Mouse (Mus musculus): ENCODE data around the gene Ffar4.

The Ffar4 gene

DNA sequence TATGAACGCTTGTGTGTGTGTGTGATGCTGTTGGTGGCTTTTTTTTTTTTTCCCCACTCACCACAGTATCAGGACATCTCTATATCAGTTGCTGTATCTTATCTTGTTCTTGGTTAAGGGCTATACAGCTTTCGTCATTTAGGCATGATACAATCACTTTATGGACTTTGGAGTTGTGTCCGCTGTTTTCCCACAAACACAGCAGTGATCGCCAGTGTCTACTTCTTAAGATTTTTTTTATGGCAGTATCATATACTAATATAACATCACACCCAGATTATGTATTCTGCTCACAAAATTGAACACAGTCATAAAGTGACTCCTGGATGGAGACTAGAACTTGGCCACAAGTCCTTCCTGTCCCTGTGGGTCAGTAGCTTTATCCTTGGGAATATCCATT, 11.0 kb downstream of the Ffar4 start:
- no peak for DNase-seq (ENCODE audit: low spot score in 2 of 2)

DNA sequence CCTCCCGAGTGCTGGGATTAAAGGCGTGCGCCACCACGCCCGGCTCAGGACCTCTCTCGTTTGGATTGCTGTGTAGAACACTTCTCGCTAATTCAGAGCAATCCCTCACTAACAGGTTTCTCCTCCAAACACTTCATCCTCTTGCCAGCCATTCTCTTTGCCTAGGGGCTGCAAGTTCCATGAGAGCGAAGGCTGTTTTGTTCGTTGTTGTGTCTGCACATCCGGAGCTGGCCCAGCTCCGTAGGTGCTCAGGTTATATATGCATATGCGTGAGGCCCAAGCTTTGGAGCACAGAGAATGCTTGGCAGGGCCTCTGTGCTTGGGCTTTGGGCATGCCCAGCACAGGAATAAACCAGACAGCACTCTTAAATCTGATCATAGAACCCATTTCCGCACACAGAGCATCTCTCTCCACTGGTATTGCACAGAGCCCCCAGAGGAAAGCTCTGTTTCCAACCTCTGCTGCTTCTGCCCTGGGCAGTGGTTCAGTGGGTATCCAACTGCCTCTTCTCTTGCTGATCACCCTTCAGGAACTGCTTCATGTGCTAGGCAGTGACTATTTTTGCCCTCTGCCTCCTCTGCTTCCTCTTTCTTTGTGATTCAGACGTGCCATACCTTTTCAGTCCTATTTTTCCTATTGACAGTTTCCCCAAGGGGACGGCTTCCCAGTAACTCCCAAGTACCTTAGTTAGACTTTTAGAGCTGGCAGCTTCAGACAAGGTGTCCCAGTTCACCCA, 12.8 kb downstream of the Ffar4 start:
- no peak for DNase-seq (ENCODE audit: low spot score in 2 of 2)

DNA sequence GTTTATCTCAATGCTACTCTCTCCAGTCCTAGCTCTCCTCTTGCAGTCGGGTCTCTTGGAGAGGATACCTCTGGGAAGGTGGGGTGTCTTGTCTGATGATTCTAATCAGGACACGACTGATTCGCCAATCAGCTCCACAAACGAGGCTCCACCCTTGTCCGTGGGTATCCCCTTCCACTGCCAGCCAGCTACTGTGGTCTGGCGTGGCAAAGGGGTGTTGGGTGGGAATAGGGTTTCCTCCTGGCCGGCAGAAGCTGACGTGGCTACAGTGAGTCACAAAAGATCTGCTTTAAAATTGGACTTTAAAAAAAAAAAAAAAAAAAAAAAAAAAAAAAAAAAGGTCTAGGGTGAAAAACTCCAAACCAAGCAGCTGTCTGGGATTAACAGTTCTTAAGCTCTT, 14.2 kb downstream of the Ffar4 start:
- DNase-seq (ENCODE audit: low spot score in 2 of 2) = no peak

DNA sequence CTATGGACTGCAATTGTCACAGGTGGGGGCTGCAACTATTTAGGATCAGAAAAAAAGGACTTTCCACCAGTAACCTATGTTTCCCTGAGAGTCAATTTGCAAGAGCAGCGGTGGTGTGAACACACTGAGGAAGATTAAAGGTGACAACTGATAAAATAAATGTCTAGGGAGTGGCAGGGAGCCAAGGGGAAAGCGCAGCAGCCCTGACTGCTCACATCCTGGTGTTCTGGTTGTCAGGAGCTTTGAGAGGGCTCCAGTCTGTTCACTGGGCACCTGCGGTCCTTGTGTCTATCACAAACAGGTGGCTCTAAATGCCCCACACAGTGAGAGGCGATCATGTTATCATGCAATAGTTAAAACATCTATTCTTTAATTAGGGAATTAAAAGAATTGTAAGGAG, 15.7 kb downstream of the Ffar4 start:
- DNase-seq (ENCODE audit: low spot score in 2 of 2) = no peak

DNA sequence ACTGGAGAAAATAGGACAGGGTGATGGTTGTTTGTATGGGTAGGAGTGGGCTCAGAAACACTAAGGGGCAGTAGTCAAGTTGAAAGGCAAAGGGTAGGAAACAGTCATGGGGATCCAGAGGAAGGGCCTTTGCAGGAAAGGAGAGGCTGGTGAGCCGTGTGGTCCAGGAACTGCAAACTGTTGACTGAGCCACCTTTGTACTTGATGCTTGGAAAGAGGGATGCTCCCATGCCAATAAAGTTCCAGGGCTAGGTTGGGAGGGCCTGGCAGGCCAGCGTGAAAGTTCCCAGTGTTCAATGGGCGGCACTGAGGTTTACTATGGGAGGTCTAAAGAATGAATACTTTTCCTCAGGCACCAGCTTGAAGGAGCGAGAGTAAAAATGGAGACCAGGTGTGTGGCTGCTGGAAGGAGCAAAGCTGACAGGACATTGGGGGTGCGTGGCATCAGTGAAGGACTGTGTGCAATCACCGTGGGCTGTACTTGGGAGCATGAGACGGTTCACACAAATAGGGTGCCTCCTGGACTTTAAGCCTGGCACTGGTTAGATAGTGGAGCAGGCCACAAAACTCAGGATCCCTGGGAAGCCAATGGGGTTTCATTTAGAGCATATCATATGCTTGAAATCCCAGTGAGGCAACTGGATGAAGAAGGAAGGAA, 18.1 kb downstream of the Ffar4 start:
- no peak for DNase-seq (ENCODE audit: low spot score in 2 of 2)

DNA sequence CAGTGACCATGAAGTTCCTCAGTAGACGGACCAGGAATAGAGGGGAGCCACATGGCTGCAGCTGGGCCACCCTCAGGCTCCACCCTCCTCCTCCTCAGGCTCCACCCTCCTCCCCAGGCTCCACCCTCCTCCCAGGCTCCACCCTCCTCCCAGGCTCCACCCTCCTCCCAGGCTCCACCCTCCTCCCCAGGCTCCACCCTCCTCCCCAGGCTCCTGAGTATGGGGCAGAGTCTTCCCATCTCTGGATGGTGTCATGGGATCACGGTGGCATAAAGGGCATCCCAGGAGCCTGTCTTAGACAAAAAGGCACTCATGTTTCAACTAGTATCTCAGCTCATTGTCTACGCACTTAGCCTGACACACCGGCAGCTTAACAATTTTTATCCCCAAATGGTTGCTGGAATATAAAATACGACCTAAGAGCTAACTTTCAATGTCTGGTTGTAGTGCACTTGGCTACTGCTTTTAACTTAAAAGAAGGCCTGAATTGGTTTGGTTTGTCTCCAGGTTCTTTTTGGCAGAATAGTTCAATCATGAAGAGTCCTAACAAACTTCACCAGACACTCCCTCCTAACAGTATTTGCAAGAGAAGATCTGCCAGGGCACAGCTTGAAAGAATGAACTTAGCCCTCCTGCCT, 23.4 kb downstream of the Ffar4 start:
- no peak for DNase-seq (ENCODE audit: low spot score in 2 of 2)

DNA sequence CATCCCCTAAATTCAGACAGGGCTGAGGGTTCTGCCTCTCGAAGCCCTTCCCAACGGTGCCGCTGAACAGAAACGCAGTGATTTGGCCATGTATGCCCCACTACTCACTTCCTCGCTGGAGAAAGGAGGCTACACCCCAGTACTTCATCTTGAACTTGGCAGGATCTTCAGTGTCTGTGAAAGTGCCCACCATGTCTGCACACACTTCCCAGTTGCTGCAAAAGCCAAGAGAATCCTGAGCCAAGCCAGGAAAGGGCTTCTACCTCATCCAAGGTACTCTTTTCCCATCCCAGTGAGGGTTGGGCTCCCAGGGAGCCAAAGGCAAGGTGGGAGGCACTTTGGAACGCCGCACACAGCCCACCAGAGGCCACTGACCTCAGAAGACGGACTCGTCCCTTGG, 27.1 kb downstream of the Ffar4 start:
- DNase-seq (ENCODE audit: low spot score in 2 of 2) = no peak

DNA sequence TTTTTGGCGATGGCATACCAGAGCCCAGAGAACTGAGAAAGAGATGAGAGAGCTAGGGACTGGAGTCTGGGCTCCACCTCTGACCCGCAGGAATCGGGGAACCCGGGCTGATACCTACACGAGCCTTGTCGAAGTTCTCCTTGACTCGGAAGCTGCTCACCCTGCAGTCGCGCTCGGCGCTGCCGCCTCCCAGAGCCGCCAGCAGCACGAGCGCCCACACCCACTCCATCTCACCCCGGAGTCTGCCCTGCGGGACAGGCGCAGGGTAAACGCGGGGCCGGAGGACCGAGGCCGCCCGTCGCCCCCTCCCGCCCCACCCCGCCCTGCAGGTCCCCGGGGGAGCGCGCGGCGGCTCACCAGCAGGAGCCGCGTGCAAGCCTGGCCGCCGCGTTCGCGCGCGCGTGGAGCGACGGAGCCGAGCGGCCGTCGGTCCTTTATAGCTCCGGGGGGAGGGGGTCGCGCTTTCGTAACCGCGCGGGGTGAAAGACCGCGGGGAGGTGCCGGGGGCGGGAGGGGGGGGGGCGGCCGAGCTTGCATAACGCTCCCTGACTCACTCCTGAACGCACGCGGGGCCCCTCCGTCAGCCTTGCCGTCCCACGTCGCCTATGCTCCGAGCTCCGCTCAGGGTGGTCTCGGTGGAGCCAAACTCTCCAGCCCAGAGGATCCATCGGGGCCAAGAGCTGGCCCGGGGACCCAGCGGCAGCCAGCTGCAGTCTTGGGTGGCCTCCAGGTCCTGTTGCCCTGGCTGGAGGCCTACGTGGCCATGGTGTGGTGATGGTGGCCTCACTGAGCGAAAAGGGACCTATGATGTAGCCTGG, 27.7 kb downstream of the Ffar4 start:
- DNase-seq (ENCODE audit: low spot score in 2 of 2) = peak in 1 of 2 experiments; percentile 30

DNA sequence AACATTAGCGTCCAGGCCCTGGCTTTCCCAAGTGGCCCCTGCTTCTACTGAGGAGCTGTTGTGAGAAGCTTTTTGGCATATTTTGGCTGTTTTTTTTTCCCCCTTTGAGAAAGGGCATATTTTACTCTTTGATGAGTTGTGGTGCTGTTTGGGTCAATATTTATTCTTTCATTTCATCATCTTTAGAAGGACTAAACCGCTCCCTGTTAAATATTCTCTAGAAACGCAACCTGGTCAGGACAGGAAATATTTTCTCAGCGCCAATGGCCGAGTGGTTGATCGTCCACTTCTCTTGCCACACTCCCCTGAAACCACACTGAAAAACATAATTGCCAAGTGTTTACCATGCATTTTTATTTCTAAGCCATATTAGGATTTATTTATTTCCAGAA, 28.3 kb downstream of the Ffar4 start, which contains the start of gene Rbp4:
Rbp4 (minus strand) TSS at position 63 of the 392 bp plus-strand sequence.
- DNase-seq (ENCODE audit: low spot score in 2 of 2) = no peak

DNA sequence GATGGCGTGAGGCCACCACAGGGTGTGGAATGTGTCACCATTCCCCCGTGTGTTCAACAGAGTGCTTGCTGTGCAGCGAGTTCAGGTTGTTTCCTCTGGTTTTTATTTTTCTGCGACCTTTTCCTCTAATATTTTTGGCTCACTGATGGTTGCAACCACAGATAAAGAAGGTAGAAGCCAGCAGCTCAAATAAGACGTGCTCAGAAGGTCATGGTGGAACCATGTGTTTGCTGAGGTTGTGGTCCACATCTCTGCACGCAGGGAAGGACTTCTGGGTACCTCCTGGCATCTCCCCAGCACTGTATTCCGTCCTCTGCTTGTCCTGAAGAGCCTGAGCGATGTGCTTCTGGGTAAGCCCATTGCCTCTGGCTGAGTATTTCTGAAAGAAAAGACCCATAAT, 29.8 kb downstream of the Ffar4 start:
- DNase-seq (ENCODE audit: low spot score in 2 of 2) = no peak

DNA sequence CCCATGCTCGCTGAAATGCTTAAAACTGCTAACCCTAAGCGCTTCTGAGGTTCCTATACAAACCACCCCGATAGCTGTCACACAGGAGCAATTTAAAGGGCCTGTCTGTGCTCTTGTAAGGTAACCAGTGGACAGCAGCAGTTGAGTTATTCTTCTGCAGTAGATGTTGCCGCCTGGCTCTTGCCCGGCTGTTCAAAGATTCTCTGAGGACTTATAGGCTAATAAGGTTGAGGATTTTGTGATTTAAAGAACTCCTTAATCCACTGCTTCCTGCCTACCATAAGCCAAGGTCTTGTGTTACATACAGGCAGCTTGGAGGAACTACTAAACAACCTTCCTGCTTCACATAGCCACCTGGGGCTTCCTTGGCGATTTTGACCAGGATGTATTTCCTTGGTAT, 35.6 kb downstream of the Ffar4 start, which contains the start of gene Pde6c:
Pde6c (plus strand) TSS at position 301 of the 400 bp plus-strand sequence.
- no peak for DNase-seq (ENCODE audit: low spot score in 2 of 2)

DNA sequence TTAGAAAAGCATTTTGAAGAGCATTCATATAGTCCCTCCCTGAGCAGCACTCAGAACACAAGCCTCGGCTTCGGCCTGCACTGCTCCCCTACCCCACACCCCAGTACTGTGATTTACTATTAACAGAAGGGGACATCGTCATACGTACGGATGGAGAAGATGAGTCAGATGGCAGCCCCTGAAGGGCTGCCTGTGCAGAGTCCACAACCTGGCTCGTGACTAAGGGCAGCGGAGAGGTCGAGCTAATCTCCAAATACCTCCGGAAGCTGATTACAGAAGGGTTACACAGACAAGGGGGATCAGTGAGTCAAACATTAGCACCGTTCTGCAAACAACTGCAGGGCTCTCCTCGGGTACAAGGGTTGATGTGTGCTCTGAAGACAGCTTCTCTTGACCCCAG, 37.1 kb downstream of the Ffar4 start:
- no peak for DNase-seq (ENCODE audit: low spot score in 2 of 2)

DNA sequence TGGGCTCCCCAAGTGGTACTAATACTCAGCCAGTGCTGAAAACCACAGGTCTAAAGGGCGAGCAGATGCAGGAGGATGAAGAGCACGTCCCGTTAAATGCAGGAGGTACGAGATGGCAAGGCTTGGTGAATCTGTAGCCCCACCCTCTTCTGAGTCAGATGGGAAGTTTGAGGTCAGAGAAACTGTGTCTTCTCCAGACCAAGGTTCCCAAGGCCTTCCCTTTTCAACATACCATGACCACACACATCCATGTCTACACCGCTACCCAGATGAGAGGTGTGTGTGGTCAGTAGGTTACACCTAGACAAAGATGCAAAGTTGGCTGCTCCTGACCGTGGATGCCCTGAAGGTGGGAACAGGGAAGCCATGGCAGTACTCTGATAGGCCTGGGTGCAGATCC, 37.9 kb downstream of the Ffar4 start:
- no peak for DNase-seq (ENCODE audit: low spot score in 2 of 2)

DNA sequence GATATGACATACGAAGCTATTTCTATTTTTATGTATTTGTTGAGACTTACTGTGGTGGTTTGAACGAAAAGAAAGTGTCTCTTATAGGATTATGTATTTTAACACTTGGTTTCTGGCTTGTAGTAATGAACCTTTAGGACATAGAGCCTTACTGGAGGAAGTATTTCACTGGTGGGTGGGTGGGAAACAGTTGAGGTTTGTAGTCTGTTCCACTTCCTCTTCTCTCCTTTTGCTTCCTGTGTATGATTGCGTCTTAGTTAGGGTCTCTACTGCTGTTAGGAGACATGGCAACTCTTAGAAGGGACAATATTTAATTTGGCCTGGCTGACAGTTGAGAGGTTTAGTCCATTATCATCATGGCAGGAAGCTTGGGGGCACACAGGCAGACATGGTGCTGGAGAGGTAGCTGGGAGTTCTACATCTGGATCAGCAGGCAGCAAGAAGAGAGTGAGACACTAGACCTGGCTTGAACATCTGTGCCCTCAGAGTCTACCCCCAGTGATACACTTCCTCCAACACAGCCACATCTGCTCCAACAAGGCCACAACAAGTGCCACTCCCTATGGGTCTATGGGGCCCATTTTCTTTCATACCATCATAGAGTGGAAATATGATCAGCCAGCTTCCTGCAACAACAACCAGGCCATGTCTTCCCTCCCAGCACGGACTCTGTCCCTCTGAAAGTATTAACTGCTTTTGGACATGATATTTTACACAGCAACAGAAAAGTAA, 46.8 kb downstream of the Ffar4 start:
- no peak for DNase-seq (ENCODE audit: low spot score in 2 of 2)

DNA sequence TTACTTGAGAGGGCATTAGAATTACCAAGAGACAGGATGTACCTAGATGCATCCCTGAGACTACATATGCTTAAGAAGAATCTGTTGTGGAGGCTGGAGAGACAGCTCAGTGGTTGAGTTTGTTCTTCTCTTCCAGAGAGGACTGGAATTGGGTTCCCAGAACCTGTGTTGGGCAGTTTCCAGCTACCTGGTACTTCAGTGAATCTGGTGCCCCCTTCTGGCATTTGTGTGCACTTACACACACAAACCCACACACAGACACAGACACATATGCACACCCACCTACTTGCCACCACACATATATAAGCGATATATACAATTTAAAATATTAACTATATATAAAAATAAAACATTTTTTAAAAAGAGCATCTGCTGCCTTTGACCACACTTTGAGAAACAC, 59.4 kb downstream of the Ffar4 start:
- no peak for DNase-seq (ENCODE audit: low spot score in 2 of 2)

DNA sequence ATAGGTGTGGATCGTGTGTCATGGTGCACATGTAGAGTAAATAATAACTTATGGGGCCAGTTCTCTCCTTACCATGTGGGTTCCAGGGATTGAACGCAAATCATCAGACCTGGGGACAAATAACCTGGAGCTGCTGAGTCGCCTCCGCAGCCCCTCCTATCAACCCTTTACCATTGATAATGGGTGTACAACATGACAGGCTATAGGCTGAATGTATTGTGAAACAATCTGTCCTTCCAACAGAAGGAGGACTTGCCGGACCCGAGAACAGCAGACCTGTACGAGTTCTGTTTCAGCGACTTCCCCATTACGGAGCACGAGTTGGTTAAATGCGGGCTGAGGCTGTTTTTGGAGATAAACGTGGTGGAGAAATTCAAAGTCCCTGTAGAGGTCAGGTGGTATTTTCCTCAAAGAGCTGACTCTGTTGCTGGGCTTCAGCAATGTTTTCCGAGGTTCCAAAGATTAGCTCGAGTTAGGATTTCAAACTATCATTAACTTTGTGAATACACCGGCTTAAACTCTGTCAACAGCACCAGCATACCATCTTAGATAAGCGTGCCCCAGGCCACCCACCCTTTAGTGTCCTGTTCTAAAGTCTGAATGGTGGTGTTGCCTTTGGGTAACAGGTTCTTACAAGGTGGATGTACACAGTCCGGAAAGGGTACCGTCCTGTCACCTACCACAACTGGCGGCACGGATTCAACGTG, 64.9 kb downstream of the Ffar4 start:
- DNase-seq (ENCODE audit: low spot score in 2 of 2) = no peak
